Mouse (Mus musculus) forebrain, embryonic 14.5 days (tissue): ENCODE results near the gene Crhr2. TPM values are rescaled to one million over a fixed set of nuclear protein-coding genes. Genes with fewer than 3 reads are reported as not detected.

Source experiments
- ATAC-seq: fragments of 200-750 bp; cut with Nextera tagmentation; 2 replicates; pipeline ENCODE4 v1.8.0; 2017; ENCODE audit warnings: mild to moderate bottlenecking, moderate library complexity
- DNase-seq: peaks from one replicate; pipeline ENCODE4 v3.0.0-alpha.2; 2015; ENCODE audit warnings: low spot score
- H3K27ac ChIP-seq: fragments of 300-500 bp; sonication (generic); 2 replicates; pipeline ENCODE4 v1.5.1; 2014; ENCODE audit warnings: low read depth, mild to moderate bottlenecking, control low read depth, low read length, moderate library complexity
- H3K27me3 ChIP-seq: fragments of 300-500 bp; sonication (generic); replicated peaks from 2 replicates; pipeline ENCODE4 v1.6.1; 2014; ENCODE audit warnings: low read length, control low read depth, mixed read lengths; ENCODE audit not compliant: control insufficient read depth, insufficient read depth
- H3K36me3 ChIP-seq: fragments of 300-500 bp; sonication (generic); 2 replicates; pipeline ENCODE4 v1.6.1; 2014; ENCODE audit warnings: low read length, control low read depth; ENCODE audit not compliant: control insufficient read depth, insufficient read depth
- H3K4me1 ChIP-seq: fragments of 300-500 bp; sonication (generic); 2 replicates; pipeline ENCODE4 v1.6.1; 2014; ENCODE audit warnings: antibody characterized with exemption, low read length, control low read depth; ENCODE audit not compliant: control insufficient read depth, insufficient read depth
- H3K4me2 ChIP-seq: fragments of 300-500 bp; sonication (generic); 2 replicates; pipeline ENCODE4 v1.6.1; 2014; ENCODE audit warnings: mild to moderate bottlenecking, control low read depth, low read length
- H3K4me3 ChIP-seq: fragments of 300-500 bp; sonication (generic); 2 replicates; pipeline ENCODE4 v1.5.1; 2014; ENCODE audit warnings: low read depth, low read length, control low read depth
- H3K9ac ChIP-seq: fragments of 300-500 bp; sonication (generic); 2 replicates; pipeline ENCODE4 v1.6.1; 2014; ENCODE audit warnings: mild to moderate bottlenecking, low read length, control low read depth, moderate library complexity
- H3K9me3 ChIP-seq: fragments of 300-500 bp; sonication (generic); replicated peaks from 2 replicates; pipeline ENCODE4 v1.6.1; 2016; ENCODE audit warnings: low read length, control low read depth, mixed read lengths; ENCODE audit not compliant: control insufficient read depth
- WGBS: fragments of 180-500 bp; shearing (Covaris S2); extraction: QIAGEN DNeasy Blood & Tissue Kit; methylation state at CpG from one replicate; pipeline ENCODE4 v1.1.7; 2014; 5-methylcytosine and 5-hydroxymethylcytosine counted together
- polyA plus RNA-seq: library from polyadenylated mRNA; unstranded; fragments of >200 nt; fragmentation: Nextera tagmentation; extraction: Ambion mirVana; gene quantifications from 2 replicates; pipeline ENCODE4 v1.2.1, GENCODE M21; 2014

Crhr2 gene
- polyA plus RNA-seq, 1 experiment from 2014 or later: 0.50 TPM

DNA sequence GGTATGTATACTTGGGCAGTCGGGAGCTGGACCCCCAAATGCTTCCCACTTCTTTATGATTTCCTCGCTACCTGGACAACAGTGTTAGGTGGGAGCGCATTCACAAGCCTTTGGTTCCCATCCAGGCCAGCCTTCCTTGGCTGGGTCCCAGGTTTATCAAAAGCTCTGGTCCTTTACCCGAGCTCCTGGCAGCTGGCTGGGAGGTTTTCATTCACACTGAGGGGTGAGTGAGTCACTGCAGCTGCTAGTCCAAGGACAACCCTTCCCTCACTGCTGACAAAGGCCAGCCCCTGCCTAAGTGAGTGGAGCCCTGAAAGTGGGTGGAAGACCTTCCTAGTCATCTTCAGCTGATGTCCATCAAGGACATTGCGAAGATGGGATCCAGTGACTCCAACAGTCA is 34.8 kb downstream of the Crhr2 start:
- Histone ChIP-seq H3K36me3 (no peaks in the 10 kb centered on the region), H3K9ac (no peak overlapping the region), H3K4me2 (no peak overlapping the region), H3K27me3 (no peaks in the 10 kb centered on the region), H3K4me3 (no peak overlapping the region), H3K27ac (no peak overlapping the region; the same call in 1 of the 2 replicates), H3K9me3 (no peaks in the 10 kb centered on the region), H3K4me1 (peaks cover 10% of the 10 kb centered on the region)
- 29% methylated on average over 5 of the region's 5 CpGs for WGBS
- ATAC-seq (peak; percentile 67), DNase-seq (peak; percentile 72)

DNA sequence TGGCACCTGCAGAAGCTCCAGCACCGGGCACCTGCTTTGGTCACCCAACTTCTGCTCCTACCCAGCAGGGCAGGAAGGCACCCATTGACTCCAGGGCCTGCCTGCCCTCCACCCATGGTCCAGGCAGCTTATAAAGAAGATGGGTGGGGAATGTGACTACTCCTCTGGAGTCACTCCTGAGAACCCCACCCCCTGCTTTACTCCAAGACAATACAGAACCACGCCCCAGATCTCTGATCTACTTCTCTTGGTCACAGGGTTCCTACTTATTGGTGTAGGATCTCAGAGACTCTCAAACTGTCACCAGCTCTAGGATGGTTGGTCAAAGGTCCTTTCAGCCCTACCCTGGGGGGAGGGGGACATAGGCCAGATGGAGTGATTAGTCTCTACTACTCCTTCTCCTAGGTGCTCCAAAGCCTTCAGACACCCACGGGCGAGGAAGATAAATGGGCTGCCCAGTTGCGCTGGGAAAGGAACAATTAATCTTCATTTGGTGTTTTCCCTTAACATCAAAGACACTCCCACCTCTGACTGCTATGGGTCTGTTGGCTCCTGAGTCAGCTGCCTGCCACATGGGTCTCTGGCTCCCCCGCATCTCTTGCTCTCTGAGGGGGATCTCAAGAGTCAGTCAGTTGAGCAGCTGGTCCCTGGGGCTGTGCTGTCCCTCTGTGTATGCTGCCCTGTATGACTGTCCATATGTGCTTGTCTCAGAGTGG is 39.2 kb downstream of the Crhr2 start:
- Histone ChIP-seq H3K9me3 (no peaks in the 10 kb centered on the region), H3K27me3 (no peaks in the 10 kb centered on the region), H3K4me1 (peaks cover 4% of the 10 kb centered on the region), H3K36me3 (no peaks in the 10 kb centered on the region), H3K4me3 (no peak overlapping the region), H3K9ac (no peak overlapping the region), H3K27ac (no peak overlapping the region), H3K4me2 (no peak overlapping the region)
- WGBS: 88% methylated on average over 6 of the region's 6 CpGs
- ATAC-seq (no peak), DNase-seq (no peak)

DNA sequence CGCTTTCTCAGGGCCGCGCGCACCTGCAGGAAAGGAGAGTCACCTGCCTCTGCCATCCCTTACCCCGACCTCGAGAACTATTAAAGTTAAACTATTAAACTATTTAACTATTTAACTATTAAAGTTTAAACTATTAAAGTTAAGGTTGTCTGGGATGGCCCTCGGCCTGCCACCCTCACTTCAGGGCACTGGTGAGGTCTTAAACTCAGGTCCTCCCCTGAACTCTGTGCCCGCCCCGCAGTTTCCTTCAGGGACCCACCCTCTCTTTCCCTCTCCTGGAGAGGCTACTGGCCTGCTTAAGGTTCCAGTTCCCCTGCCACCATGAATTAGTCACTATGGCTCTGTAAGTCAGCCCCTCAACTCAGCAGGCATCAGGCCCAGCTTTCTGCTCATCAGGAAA is 41.4 kb downstream of the Crhr2 start:
- DNase-seq: no peak
- H3K4me1 ChIP-seq: no peaks in the 10 kb centered on the region
- H3K9ac ChIP-seq: no peak overlapping the region
- no peaks in the 10 kb centered on the region for H3K36me3 ChIP-seq
- H3K27me3 ChIP-seq: no peaks in the 10 kb centered on the region
- WGBS: 95% methylated on average over 9 of the region's 9 CpGs
- H3K4me3 ChIP-seq: no peak overlapping the region
- no peak overlapping the region for H3K27ac ChIP-seq
- ATAC-seq: no peak
- H3K4me2 ChIP-seq: no peak overlapping the region
- no peaks in the 10 kb centered on the region for H3K9me3 ChIP-seq

DNA sequence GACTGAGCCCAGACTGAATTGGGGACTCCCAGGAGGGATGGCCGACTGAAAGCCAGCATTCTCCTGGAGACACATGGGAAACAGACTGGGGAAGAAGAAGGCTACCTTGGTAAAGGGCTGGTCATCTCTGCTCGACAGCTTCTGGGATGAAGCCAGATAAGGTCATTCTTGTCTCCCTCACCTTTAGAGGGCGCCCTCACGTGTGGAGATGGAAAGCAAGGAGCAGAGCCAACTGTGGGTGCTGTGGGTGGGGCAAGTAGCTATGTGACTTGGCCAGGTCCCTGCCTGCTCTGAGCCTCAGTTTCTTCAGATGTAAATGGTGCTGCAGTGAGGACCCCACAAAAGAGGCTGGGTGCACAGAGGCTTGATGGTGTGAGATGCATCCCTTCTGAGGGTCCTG is 42.2 kb downstream of the Crhr2 start:
- no peak for ATAC-seq

DNA sequence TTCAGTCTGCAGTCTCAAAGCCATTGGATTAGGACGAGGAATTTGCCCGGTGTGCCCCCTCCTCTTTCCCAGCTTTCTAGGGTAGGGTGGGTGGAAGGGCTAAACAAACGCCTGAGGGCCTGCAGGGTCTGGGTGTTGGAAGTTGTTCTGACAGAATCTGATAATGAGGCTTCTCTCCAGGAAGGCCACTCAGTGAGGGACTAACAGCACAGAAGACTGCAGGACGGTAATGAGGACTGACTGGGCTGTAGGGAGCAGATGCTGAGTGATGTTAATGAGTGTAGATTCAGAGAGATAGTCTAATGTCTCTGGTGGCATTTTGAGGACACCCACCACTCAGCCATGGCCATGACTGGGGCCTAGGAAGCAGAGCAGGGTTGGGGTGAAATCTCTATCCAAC is 45.5 kb downstream of the Crhr2 start:
- 43% methylated on average over 4 of the region's 4 CpGs for WGBS
- Histone ChIP-seq H3K4me3 (no peak overlapping the region), H3K36me3 (no peaks in the 10 kb centered on the region), H3K4me1 (0 out of 2 replicates have a peak, but pooled peaks cover 6% of the 10 kb centered on the region), H3K9ac (no peak overlapping the region), H3K4me2 (no peak overlapping the region), H3K9me3 (no peaks in the 10 kb centered on the region), H3K27me3 (no peaks in the 10 kb centered on the region), H3K27ac (no peak overlapping the region)
- DNase-seq: no peak
- no peak for ATAC-seq

More for the DNA sequence above, 42.2 kb downstream of the Crhr2 start:
- no peak overlapping the region for H3K9ac ChIP-seq
- no peak overlapping the region for H3K4me2 ChIP-seq
- WGBS: 40% methylated on average over 4 of the region's 4 CpGs
- no peaks in the 10 kb centered on the region for H3K9me3 ChIP-seq
- H3K4me1 ChIP-seq: no peaks in the 10 kb centered on the region
- H3K36me3 ChIP-seq: no peaks in the 10 kb centered on the region
- H3K27me3 ChIP-seq: no peaks in the 10 kb centered on the region
- no peak overlapping the region for H3K4me3 ChIP-seq
- DNase-seq: no peak
- H3K27ac ChIP-seq: no peak overlapping the region

DNA sequence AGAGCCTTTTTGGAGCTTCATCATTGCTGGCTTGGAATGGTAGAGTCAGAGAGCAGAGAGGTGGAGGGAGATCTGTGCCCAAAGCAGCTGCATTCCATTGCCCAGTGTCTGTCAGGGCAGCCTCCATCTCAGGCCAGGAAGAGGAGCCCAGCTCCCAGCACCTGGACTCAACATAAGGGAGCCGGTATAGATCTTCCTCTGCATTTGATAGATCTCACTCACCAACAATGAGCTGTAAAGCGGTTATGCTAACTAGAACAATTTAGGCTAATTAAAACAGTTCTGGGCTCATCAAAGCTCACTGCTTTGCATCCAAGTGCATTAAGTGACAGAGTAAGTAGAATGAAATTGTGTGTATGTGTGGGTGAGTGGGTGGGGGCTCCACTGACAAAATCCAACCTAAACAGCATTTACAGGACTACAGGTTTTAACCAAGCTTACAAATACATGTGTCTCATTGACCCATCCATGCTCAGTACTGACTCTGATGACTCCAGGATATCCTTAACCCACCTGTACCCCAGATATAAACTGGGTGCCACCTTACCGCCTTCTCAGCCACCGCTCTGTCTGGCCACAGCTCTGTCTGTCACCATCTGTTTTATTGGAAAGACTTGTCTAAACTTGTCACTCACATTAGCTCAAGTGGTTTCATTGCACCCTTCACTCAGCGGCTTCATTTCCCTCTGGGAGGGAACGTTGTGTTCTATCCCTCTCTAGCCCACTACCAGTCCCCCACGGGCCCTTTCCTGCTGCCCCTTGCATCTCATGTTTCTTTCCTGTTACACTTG is 50.4 kb downstream of the Crhr2 start:
- peaks cover 41% of the 10 kb centered on the region for H3K36me3 ChIP-seq
- WGBS: 55% methylated on average over 7 of the region's 7 CpGs
- 0 out of 2 replicates have a peak, but pooled peaks cover 9% of the 10 kb centered on the region for H3K4me1 ChIP-seq
- H3K27ac ChIP-seq: peak overlapping the region; percentile 34; the same call in 1 of the 2 replicates
- ATAC-seq (peak; percentile 80), DNase-seq (peak; percentile 58)
- H3K4me2 ChIP-seq: no peak overlapping the region
- H3K9me3 ChIP-seq: no peaks in the 10 kb centered on the region
- no peak overlapping the region for H3K4me3 ChIP-seq
- no peak overlapping the region for H3K9ac ChIP-seq
- no peaks in the 10 kb centered on the region for H3K27me3 ChIP-seq

DNA sequence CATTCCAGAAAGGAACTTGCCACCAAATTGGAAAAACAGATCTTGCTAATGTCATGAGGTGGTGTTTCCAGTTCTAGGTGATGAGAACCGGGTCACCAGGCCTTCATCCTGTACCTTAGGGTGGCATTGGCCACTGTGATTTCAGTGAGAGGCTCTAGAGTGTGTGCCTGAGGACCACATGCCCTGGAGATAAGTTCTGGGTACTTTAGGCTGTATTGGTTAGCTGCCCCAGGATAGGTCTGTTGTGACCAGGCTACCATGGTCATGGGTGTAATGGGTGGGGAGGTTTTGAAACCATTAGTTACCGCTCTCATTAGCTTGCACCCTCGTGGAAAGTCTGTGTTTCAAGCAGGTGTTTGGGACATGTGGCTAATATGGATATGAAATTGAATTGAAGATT is 51.4 kb downstream of the Crhr2 start:
- Histone ChIP-seq H3K4me2 (no peak overlapping the region), H3K27me3 (no peaks in the 10 kb centered on the region), H3K9ac (no peak overlapping the region), H3K4me3 (no peak overlapping the region), H3K9me3 (no peaks in the 10 kb centered on the region), H3K4me1 (0 out of 2 replicates have a peak, but pooled peaks cover 9% of the 10 kb centered on the region), H3K27ac (no peak overlapping the region), H3K36me3 (peaks cover 51% of the 10 kb centered on the region)
- DNase-seq: no peak
- ATAC-seq: no peak
- 93% methylated on average over 3 of the region's 3 CpGs for WGBS

DNA sequence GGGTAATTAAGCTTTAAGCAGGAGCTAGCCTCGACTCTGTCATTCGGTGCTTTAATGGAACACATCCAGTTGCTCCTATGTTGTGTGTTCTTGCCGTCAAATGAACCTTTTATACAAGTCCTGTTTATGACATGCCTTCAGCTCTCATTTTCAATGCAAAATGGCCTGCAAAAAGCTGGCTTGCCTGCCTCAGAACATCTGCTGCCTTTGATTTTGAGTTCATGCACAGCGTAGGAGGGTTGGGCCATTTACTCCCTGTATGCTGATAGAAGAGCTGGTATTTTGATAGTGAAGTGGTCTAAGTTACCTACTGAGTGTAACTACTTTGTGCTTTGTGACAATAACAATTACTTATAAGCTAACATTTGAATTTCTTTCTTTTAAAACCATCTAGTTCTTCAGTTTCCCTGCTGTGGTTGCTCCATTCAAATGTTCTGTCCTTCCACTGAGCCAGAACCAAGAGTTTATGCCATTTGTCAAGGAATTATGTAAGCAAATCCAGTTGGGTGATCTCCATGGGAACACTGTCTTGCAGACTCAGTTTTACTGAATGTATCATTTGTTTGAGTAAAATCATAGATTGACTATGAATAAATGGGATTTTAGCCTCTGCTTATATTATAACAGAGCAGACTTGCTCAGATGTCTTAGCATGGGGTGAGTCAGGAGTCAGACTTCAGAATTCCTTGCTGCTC is 56.1 kb downstream of the Crhr2 start:
- Histone ChIP-seq H3K9me3 (no peaks in the 10 kb centered on the region), H3K27ac (no peak overlapping the region), H3K36me3 (peaks cover 86% of the 10 kb centered on the region), H3K4me3 (no peak overlapping the region), H3K4me2 (no peak overlapping the region), H3K27me3 (no peaks in the 10 kb centered on the region), H3K9ac (no peak overlapping the region), H3K4me1 (no peaks in the 10 kb centered on the region)
- WGBS: 68% methylated on average over 4 of the region's 4 CpGs
- ATAC-seq (no peak), DNase-seq (no peak)
